Mouse (Mus musculus): ENCODE data around the gene Uspl1. TPM values are rescaled to one million over a fixed set of nuclear protein-coding genes. Genes with fewer than 3 reads are reported as not detected.

Gene Uspl1
- total RNA-seq, 1 experiment from 2014 or later, result 32.5 TPM

DNA sequence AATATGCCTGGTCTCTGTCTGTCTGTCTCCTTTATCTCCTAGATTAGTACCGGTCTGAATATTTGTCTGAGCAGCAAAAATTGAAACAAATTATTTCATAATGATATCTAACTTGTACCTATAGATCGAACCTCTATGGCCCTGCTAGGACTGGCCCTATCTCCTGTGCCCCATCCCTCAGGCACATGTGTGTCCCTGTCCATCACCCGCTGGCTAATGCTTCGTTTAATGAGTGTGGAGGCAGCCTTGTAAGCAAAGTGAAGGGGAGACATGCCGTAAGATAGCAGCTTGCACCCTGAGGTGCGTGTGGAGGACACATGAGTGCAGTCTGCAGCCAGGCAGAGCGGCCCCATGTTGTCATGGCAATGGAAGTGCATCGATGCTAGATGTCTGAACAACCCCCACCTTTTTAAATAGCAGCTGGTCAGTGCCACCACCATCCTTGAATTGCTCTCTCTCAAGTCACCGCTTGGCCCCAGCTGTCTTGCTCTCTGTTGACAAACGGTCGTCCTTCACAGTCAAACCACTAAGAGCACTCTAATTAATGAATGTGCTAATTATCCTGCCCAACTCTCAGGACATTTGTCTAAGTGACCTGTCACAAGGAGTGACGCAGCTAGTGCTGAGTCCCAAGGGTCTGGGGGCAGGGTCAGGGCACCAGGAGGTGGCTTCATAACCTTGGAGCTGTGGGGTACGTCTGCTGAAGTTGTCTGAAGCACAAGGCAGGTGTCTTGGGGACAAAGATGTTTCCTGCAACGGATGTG is 73.5 kb downstream of the Uspl1 start:
- no peak for DNase-seq

- no peak for DNase-seq
Observed at GRCm38 (mm10) chr5:149259093-149259492, 74.9 kb downstream of the Uspl1 start.

DNA sequence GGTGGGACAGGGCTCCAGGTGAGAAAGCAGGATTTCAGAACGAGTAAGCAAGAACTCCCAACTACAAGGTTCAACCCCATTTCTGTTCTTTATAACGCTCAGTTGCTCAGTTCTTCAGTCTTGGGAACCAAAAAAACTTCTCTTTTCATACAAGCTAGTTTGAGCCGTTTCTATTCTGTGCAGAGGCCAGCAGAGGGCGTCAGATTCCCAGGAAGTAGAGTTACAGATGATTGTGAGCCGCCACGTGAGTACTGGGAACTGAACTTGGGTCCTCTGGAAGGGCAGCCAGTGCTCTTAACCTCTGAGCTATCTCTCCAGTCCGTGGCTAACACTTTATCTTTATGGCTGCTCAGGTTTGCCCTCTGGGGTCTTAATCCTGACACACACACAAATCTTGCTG is 77.3 kb downstream of the Uspl1 start:
- no peak for DNase-seq

- peak; percentile 49 for DNase-seq
Observed at GRCm38 (mm10) chr5:149261866-149262265, 77.7 kb downstream of the Uspl1 start.

- no peak for DNase-seq
Observed at GRCm38 (mm10) chr5:149264405-149264804, 80.3 kb downstream of the Uspl1 start, which contains the start of gene Alox5ap. Gene Alox5ap (plus strand): TSS chr5:149264767.

- no peak for DNase-seq
Observed at GRCm38 (mm10) chr5:149264878-149265279, 80.7 kb downstream of the Uspl1 start.

Small RNA genes within 50 kb of the gene (microRNA-seq; reads per million reads assigned to microRNA genes)
- 0 reads per million in 2 experiments for gene Gm24105

Other genes starting within 250 kb of the Uspl1 start
- gene Gm42791, start 189.2 kb upstream of the Uspl1 start, total RNA-seq (2021), result 6.7 and 7.4 TPM in 2 replicates
- 152 and 186 TPM in 2 replicates for gene Hmgb1, start 139 bp downstream of the Uspl1 start, total RNA-seq (2021)
- gene Alox5ap, start 80.4 kb downstream of the Uspl1 start, total RNA-seq (2021), result 9.4 and 14.1 TPM in 2 replicates
- gene Medag, start 227.4 kb downstream of the Uspl1 start, total RNA-seq (2021), result 1.5 and 1.9 TPM in 2 replicates